Mouse (Mus musculus): ENCODE data around the gene Zw10.

DNA sequence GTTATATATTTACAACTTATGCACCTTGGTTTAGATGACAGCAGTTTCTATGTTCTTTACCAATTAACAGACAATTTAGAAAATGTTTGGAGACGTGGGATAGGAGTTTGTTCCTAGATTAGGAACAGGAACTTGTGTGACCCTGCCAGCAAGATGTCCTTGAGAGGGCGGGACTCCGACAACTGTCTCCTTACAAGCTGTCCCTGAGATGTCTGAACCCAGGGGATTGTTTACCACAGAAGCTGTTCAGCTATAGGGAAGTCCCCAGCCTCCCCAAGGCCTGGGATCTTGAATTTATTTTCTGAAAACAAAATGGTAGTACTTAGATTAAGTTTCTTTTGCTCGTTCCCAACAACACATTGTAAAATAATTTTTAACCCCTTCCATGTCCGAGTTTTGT is 4.5 kb upstream of the Zw10 start:
- TF ChIP-seq CTCF (IDR thresholded peaks at IDR 0.05; ENCODE audit: low read depth, low read length) (no peak), POLR2A (IDR thresholded peaks at IDR 0.05; ENCODE audit: borderline replicate concordance, low read depth, low read length) (no peak)
